Mouse (Mus musculus) kidney, adult 9 months (tissue): Measurements from ENCODE around the gene Lrrc73.

Experiments
- DNase-seq: peaks from one replicate; pipeline ENCODE4 v3.0.0; 2022

Gene Lrrc73

GRCm38 (mm10) chr17:46265502-46265901, 12.2 kb downstream of the Lrrc73 start:
- no peak for DNase-seq

- DNase-seq = peak; percentile 81
Measured at GRCm38 (mm10) chr17:46265918-46266618, 12.7 kb downstream of the Lrrc73 start.

- no peak for DNase-seq
Measured at GRCm38 (mm10) chr17:46266986-46267385, 13.7 kb downstream of the Lrrc73 start.

GRCm38 (mm10) chr17:46267511-46267910, 14.2 kb downstream of the Lrrc73 start:
- no peak for DNase-seq

- DNase-seq = no peak
Measured at GRCm38 (mm10) chr17:46268026-46268720, 14.8 kb downstream of the Lrrc73 start.

- DNase-seq = peak; percentile 60
Measured at GRCm38 (mm10) chr17:46269771-46270534, 16.6 kb downstream of the Lrrc73 start.

GRCm38 (mm10) chr17:46272058-46272457, 18.7 kb downstream of the Lrrc73 start:
- DNase-seq = no peak

- peak; percentile 56 for DNase-seq
Measured at GRCm38 (mm10) chr17:46272675-46273074, 19.3 kb downstream of the Lrrc73 start.

GRCm38 (mm10) chr17:46273803-46274236, 20.5 kb downstream of the Lrrc73 start:
- no peak for DNase-seq

GRCm38 (mm10) chr17:46274465-46274864, 21.1 kb downstream of the Lrrc73 start:
- DNase-seq = no peak

- DNase-seq = no peak
Measured at GRCm38 (mm10) chr17:46275034-46275433, 21.7 kb downstream of the Lrrc73 start.

GRCm38 (mm10) chr17:46275506-46275905, 22.2 kb downstream of the Lrrc73 start:
- no peak for DNase-seq

- no peak for DNase-seq
Measured at GRCm38 (mm10) chr17:46277586-46277985, 24.3 kb downstream of the Lrrc73 start.

GRCm38 (mm10) chr17:46278011-46278765, 24.9 kb downstream of the Lrrc73 start:
- no peak for DNase-seq

GRCm38 (mm10) chr17:46282483-46283123, 29.3 kb downstream of the Lrrc73 start, which contains the start of gene Tjap1:
Tjap1 (minus strand) TSS chr17:46283026.
- peak; percentile 84 for DNase-seq

GRCm38 (mm10) chr17:46283140-46283539, 29.8 kb downstream of the Lrrc73 start:
- peak; percentile 69 for DNase-seq

GRCm38 (mm10) chr17:46283911-46284310, 30.6 kb downstream of the Lrrc73 start:
- DNase-seq = peak; percentile 66

GRCm38 (mm10) chr17:46284653-46285052, 31.3 kb downstream of the Lrrc73 start:
- DNase-seq = no peak

GRCm38 (mm10) chr17:46285407-46285806, 32.1 kb downstream of the Lrrc73 start:
- DNase-seq = no peak

- peak; percentile 70 for DNase-seq
Measured at GRCm38 (mm10) chr17:46287678-46288095, 34.4 kb downstream of the Lrrc73 start.

GRCm38 (mm10) chr17:46296601-46297000, 43.3 kb downstream of the Lrrc73 start:
- DNase-seq = no peak

GRCm38 (mm10) chr17:46297028-46297363, 43.7 kb downstream of the Lrrc73 start:
- no peak for DNase-seq
